Mouse (Mus musculus) liver, embryonic 14.5 days (tissue): ENCODE data around the gene Amhr2. TPM values are rescaled to one million over a fixed set of nuclear protein-coding genes. Genes with fewer than 3 reads are reported as not detected.

Experiments
- ATAC-seq: fragments of 200-750 bp; cut with Nextera tagmentation; 2 replicates; pipeline ENCODE4 v1.8.0; 2017; ENCODE audit warnings: moderate number of reproducible peaks, mild to moderate bottlenecking, moderate library complexity; ENCODE audit not compliant: insufficient read depth
- DNase-seq, 3 experiments: peaks; one replicate each; pipeline ENCODE4 v3.0.0-alpha.2; 2012 to 2013; ENCODE audit warnings: low read depth in 3 of 3, low spot score in 3 of 3
- H3K27ac ChIP-seq: fragments of 300-500 bp; sonication (generic); 2 replicates; pipeline ENCODE4 v1.5.1; 2014; ENCODE audit warnings: moderate library complexity, mild to moderate bottlenecking, control low read depth, inconsistent platforms
- H3K27me3 ChIP-seq: fragments of 300-500 bp; sonication (generic); 2 replicates; pipeline ENCODE4 v1.6.1; 2014; ENCODE audit warnings: mild to moderate bottlenecking, low read length, moderate library complexity; ENCODE audit not compliant: control insufficient read depth, insufficient read depth
- H3K36me3 ChIP-seq: fragments of 300-500 bp; sonication (generic); replicated peaks from 2 replicates; pipeline ENCODE4 v1.6.1; 2014; ENCODE audit warnings: low read depth; ENCODE audit not compliant: control insufficient read depth, insufficient read depth
- H3K4me1 ChIP-seq, 2 experiments: fragments of 200-500 bp in 1 of 2; fragments of 300-500 bp in 1 of 2; sonication (generic) in 1 of 2; replicated peaks; 2 replicates each; pipeline ENCODE4 v1.6.1; 2012 to 2014; ENCODE audit warnings: antibody characterized with exemption in 1 of 2, inconsistent platforms in 1 of 2, low read length in 1 of 2; ENCODE audit not compliant: control insufficient read depth in 2 of 2, insufficient read depth in 2 of 2
- H3K4me2 ChIP-seq: fragments of 300-500 bp; sonication (generic); 2 replicates; pipeline ENCODE4 v1.6.1; 2014; ENCODE audit warnings: low read depth, mild to moderate bottlenecking, control low read depth, moderate library complexity
- H3K4me3 ChIP-seq, 2 experiments: fragments of 200-500 bp in 1 of 2; fragments of 300-500 bp in 1 of 2; sonication (generic) in 1 of 2; 2 replicates each; pipeline ENCODE4 v1.5.1; 2012 to 2014; ENCODE audit warnings: low read depth in 2 of 2, low read length in 2 of 2, mild to moderate bottlenecking in 2 of 2, control low read depth in 1 of 2, inconsistent platforms in 1 of 2, moderate library complexity in 1 of 2; ENCODE audit not compliant: insufficient read depth in 1 of 2
- H3K9ac ChIP-seq: fragments of 300-500 bp; sonication (generic); replicated peaks from 2 replicates; pipeline ENCODE4 v1.6.1; 2014; ENCODE audit warnings: mild to moderate bottlenecking, control low read depth, moderate library complexity
- H3K9me3 ChIP-seq: fragments of 300-500 bp; sonication (generic); 2 replicates; pipeline ENCODE4 v1.6.1; 2016; ENCODE audit warnings: low read length, mixed read lengths; ENCODE audit not compliant: control insufficient read depth
- CTCF ChIP-seq: IDR thresholded peaks from 2 replicates; pipeline ENCODE4 v1.5.1; 2016; ENCODE audit warnings: antibody characterized with exemption, low read depth, control low read depth
- EP300 ChIP-seq: IDR thresholded peaks from 2 replicates; pipeline ENCODE4 v1.6.1; 2016; ENCODE audit warnings: antibody characterized with exemption, low read depth
- WGBS: fragments of 180-500 bp; shearing (Covaris S2); extraction: QIAGEN DNeasy Blood & Tissue Kit; methylation state at CpG from one replicate; pipeline ENCODE4 v1.1.7; 2014; ENCODE audit not compliant: insufficient replicate concordance; 5-methylcytosine and 5-hydroxymethylcytosine counted together
- polyA plus RNA-seq, 2 experiments: library from polyadenylated mRNA; depleted of rRNA in 1 of 2; stranded (reverse) in 1 of 2; unstranded in 1 of 2; fragments of >200 nt; fragmentation: Nextera tagmentation in 1 of 2; extraction: Ambion mirVana in 1 of 2; gene quantifications; 2 replicates each; pipeline versions ENCODE4 v1.2.1 to v1.2.3; 2012 to 2014

The Amhr2 gene
- polyA plus RNA-seq, 2 experiments, result 0.06 to 0.11 TPM

- H3K27ac ChIP-seq, result no peak overlapping the region
- no peaks in the 10 kb centered on the region for H3K27me3 ChIP-seq
- peaks cover 78% of the 10 kb centered on the region for H3K36me3 ChIP-seq
- DNase-seq (no peak), ATAC-seq (no peak)
- H3K9ac ChIP-seq, result no peak overlapping the region
- 87% methylated on average over 6 of the region's 6 CpGs for WGBS
- TF ChIP-seq EP300 (no peak), CTCF (no peak)
- no peak overlapping the region for H3K4me2 ChIP-seq
- H3K4me1 ChIP-seq, result no peaks in the 10 kb centered on the region; a peak in 1 of 4 replicates
- H3K9me3 ChIP-seq, result no peaks in the 10 kb centered on the region
- H3K4me3 ChIP-seq, result no peak overlapping the region
Observed at GRCm38 (mm10) chr15:102499851-102500250, 54.7 kb downstream of the Amhr2 start.

DNA sequence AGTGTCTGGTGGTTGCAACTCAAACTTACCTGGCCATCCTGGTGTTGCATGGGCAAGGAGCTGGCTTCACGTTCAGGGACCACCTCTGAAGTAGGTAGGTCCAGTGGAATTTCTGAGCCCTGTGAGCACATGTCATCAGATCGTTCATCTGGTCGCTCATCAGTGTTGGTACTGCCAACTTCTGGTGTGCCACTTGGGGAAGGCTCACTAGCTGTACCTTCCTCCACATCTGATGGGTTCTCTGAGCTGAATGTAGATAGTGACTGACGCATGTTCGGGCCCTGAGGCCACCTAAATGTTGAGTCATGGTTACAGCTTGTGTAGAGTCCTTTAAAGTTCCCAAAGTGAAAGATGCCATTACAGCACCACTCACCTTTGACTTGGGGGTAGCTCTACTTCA is 55.3 kb downstream of the Amhr2 start:
- Histone ChIP-seq H3K9me3 (no peaks in the 10 kb centered on the region), H3K27ac (no peak overlapping the region), H3K27me3 (no peaks in the 10 kb centered on the region), H3K4me1 (no peaks in the 10 kb centered on the region; a peak in 1 of 4 replicates), H3K36me3 (peaks cover 72% of the 10 kb centered on the region), H3K9ac (no peak overlapping the region), H3K4me3 (no peak overlapping the region), H3K4me2 (no peak overlapping the region)
- WGBS, result 80% methylated on average over 5 of the region's 5 CpGs
- TF ChIP-seq CTCF, result no peak
- no peak for TF ChIP-seq EP300
- DNase-seq (no peak), ATAC-seq (no peak)

- Histone ChIP-seq H3K4me3 (no peak overlapping the region), H3K9me3 (no peaks in the 10 kb centered on the region), H3K9ac (no peak overlapping the region), H3K27me3 (no peaks in the 10 kb centered on the region), H3K27ac (no peak overlapping the region), H3K36me3 (peaks cover 64% of the 10 kb centered on the region), H3K4me2 (no peak overlapping the region), H3K4me1 (peaks cover 0 to 2% of the 10 kb centered on the region in 2 experiments; a peak in 1 of 4 replicates)
- ATAC-seq (peak; percentile 7; the same call in 1 of the 2 replicates), DNase-seq (no peak)
- WGBS, result 86% methylated on average over 19 of the region's 19 CpGs
- TF ChIP-seq CTCF (no peak), EP300 (no peak)
Observed at GRCm38 (mm10) chr15:102501084-102501814, 56.1 kb downstream of the Amhr2 start.

GRCm38 (mm10) chr15:102502254-102502840 is 57.2 kb downstream of the Amhr2 start:
- H3K9me3 ChIP-seq, result no peaks in the 10 kb centered on the region
- peaks cover 56% of the 10 kb centered on the region for H3K36me3 ChIP-seq
- WGBS, result 78% methylated on average over 9 of the region's 9 CpGs
- no peak overlapping the region for H3K4me3 ChIP-seq
- no peak overlapping the region for H3K27ac ChIP-seq
- no peaks in the 10 kb centered on the region for H3K27me3 ChIP-seq
- no peak for TF ChIP-seq EP300
- TF ChIP-seq CTCF, result no peak
- H3K4me1 ChIP-seq, result peaks cover 0 to 2% of the 10 kb centered on the region in 2 experiments; a peak in 1 of 4 replicates
- ATAC-seq, result no peak
- no peak overlapping the region for H3K9ac ChIP-seq
- DNase-seq, result no peak
- H3K4me2 ChIP-seq, result no peak overlapping the region

DNA sequence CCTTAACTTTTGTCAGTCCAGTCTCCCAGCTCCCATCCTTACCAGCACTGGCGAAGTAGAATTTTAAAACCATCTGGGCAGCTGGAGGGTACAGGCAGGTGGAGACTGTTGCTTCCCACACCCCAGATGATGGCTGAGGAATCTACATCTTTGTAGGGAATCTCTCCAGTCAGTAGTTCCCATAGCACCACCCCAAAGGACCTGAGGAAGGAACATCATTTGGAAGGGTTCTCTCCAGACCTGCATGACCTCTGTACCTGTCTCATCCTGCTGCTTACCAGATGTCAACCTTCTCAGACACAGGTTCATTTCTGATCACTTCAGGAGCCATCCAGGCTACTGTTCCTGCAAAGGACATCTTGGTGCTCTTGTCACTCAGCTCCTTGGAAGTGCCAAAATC is 58.3 kb downstream of the Amhr2 start, which contains the start of gene Gm10337:
Gene Gm10337, plus strand, starts transcription at position 276 of the 400 bp plus-strand sequence.
- DNase-seq, result no peak
- no peak within 1 kb of the TSS for H3K27ac ChIP-seq
- no peak within 1 kb of the TSS for H3K9ac ChIP-seq
- 89% methylated on average over 1 of the region's 1 CpGs for WGBS
- no peaks in the 10 kb centered on the region for H3K27me3 ChIP-seq
- no peak within 1 kb of the TSS for H3K4me3 ChIP-seq
- no peaks in the 10 kb centered on the region for H3K9me3 ChIP-seq
- H3K4me2 ChIP-seq, result no peak within 1 kb of the TSS
- ATAC-seq, result no peak
- H3K4me1 ChIP-seq, result peaks cover 0 to 2% of the 10 kb centered on the region in 2 experiments; a peak in 1 of 4 replicates
- H3K36me3 ChIP-seq, result peaks cover 45% of the 10 kb centered on the region
- TF ChIP-seq CTCF (no peak), EP300 (no peak)

Other genes with a start within 250 kb of the Amhr2 start
- 10.2 and 14.9 TPM in 2 replicates for gene Zfp740, start 242.1 kb upstream of the Amhr2 start, polyA plus RNA-seq (2012; rRNA removed)
- gene Zfp740, start 242.1 kb upstream of the Amhr2 start, polyA plus RNA-seq (2014; fragmentation: Nextera tagmentation; extraction: Ambion mirVana), result 11.7 and 12.0 TPM in 2 replicates
- gene Csad, start 240.6 kb upstream of the Amhr2 start, polyA plus RNA-seq (2012; rRNA removed), result 14.9 and 17.9 TPM in 2 replicates
- 22.6 and 24.0 TPM in 2 replicates for gene Csad, start 240.6 kb upstream of the Amhr2 start, polyA plus RNA-seq (2014; fragmentation: Nextera tagmentation; extraction: Ambion mirVana)
- gene Itgb7, start 213.4 kb upstream of the Amhr2 start, polyA plus RNA-seq (2012; rRNA removed), result 1.6 and 2.7 TPM in 2 replicates
- gene Itgb7, start 213.4 kb upstream of the Amhr2 start, polyA plus RNA-seq (2014; fragmentation: Nextera tagmentation; extraction: Ambion mirVana), result 5.6 and 5.7 TPM in 2 replicates
- gene Rarg, start 187.8 kb upstream of the Amhr2 start, polyA plus RNA-seq (2012; rRNA removed), result 2.3 and 2.5 TPM in 2 replicates
- gene Rarg, start 187.8 kb upstream of the Amhr2 start, polyA plus RNA-seq (2014; fragmentation: Nextera tagmentation; extraction: Ambion mirVana), result 1.9 and 2.1 TPM in 2 replicates
- 0.04 TPM in 1 of 2 replicates, not detected in the other for gene Gm9918, start 174.8 kb upstream of the Amhr2 start, polyA plus RNA-seq (2012; rRNA removed)
- gene Gm9918, start 174.8 kb upstream of the Amhr2 start, polyA plus RNA-seq (2014; fragmentation: Nextera tagmentation; extraction: Ambion mirVana), result 0.04 TPM in 1 of 2 replicates, not detected in the other
- gene Mfsd5, start 165.9 kb upstream of the Amhr2 start, polyA plus RNA-seq (2012; rRNA removed), result 13.4 and 15.4 TPM in 2 replicates
- 21.2 and 23.5 TPM in 2 replicates for gene Mfsd5, start 165.9 kb upstream of the Amhr2 start, polyA plus RNA-seq (2014; fragmentation: Nextera tagmentation; extraction: Ambion mirVana)
- 17.0 and 17.3 TPM in 2 replicates for gene Espl1, start 149.1 kb upstream of the Amhr2 start, polyA plus RNA-seq (2012; rRNA removed)
- gene Espl1, start 149.1 kb upstream of the Amhr2 start, polyA plus RNA-seq (2014; fragmentation: Nextera tagmentation; extraction: Ambion mirVana), result 25.6 and 28.2 TPM in 2 replicates
- 42.1 and 82.2 TPM in 2 replicates for gene Pfdn5, start 119.3 kb upstream of the Amhr2 start, polyA plus RNA-seq (2012; rRNA removed)
- 149 and 156 TPM in 2 replicates for gene Pfdn5, start 119.3 kb upstream of the Amhr2 start, polyA plus RNA-seq (2014; fragmentation: Nextera tagmentation; extraction: Ambion mirVana)
- 26.7 and 32.5 TPM in 2 replicates for gene Myg1, start 113.7 kb upstream of the Amhr2 start, polyA plus RNA-seq (2012; rRNA removed)
- gene Myg1, start 113.7 kb upstream of the Amhr2 start, polyA plus RNA-seq (2014; fragmentation: Nextera tagmentation; extraction: Ambion mirVana), result 43.2 and 45.4 TPM in 2 replicates
- 31.0 and 33.7 TPM in 2 replicates for gene Aaas, start 94.6 kb upstream of the Amhr2 start, polyA plus RNA-seq (2012; rRNA removed)
- 44.3 and 48.9 TPM in 2 replicates for gene Aaas, start 94.6 kb upstream of the Amhr2 start, polyA plus RNA-seq (2014; fragmentation: Nextera tagmentation; extraction: Ambion mirVana)
- 0.01 and 0.07 TPM in 2 replicates for gene Sp7, start 78.2 kb upstream of the Amhr2 start, polyA plus RNA-seq (2012; rRNA removed)
- 0.04 TPM in 1 of 2 replicates, not detected in the other for gene Sp7, start 78.2 kb upstream of the Amhr2 start, polyA plus RNA-seq (2014; fragmentation: Nextera tagmentation; extraction: Ambion mirVana)
- 9.2 and 9.5 TPM in 2 replicates for gene Sp1, start 39.2 kb upstream of the Amhr2 start, polyA plus RNA-seq (2012; rRNA removed)
- 5.0 and 5.4 TPM in 2 replicates for gene Sp1, start 39.2 kb upstream of the Amhr2 start, polyA plus RNA-seq (2014; fragmentation: Nextera tagmentation; extraction: Ambion mirVana)
- gene Prr13, start 13.7 kb downstream of the Amhr2 start, polyA plus RNA-seq (2012; rRNA removed), result 69.0 and 84.6 TPM in 2 replicates
- gene Prr13, start 13.7 kb downstream of the Amhr2 start, polyA plus RNA-seq (2014; fragmentation: Nextera tagmentation; extraction: Ambion mirVana), result 111 and 117 TPM in 2 replicates
- gene Pcbp2, start 25.2 kb downstream of the Amhr2 start, polyA plus RNA-seq (2012; rRNA removed), result 185 and 221 TPM in 2 replicates
- 93.3 and 103 TPM in 2 replicates for gene Pcbp2, start 25.2 kb downstream of the Amhr2 start, polyA plus RNA-seq (2014; fragmentation: Nextera tagmentation; extraction: Ambion mirVana)
- gene Gm10337, start 58.4 kb downstream of the Amhr2 start, polyA plus RNA-seq (2012; rRNA removed), result not detected in 2 replicates
- not detected in 2 replicates for gene Gm10337, start 58.4 kb downstream of the Amhr2 start, polyA plus RNA-seq (2014; fragmentation: Nextera tagmentation; extraction: Ambion mirVana)
- 0.77 and 1.3 TPM in 2 replicates for gene Map3k12, start 71.7 kb downstream of the Amhr2 start, polyA plus RNA-seq (2012; rRNA removed)
- 0.78 and 1.1 TPM in 2 replicates for gene Map3k12, start 71.7 kb downstream of the Amhr2 start, polyA plus RNA-seq (2014; fragmentation: Nextera tagmentation; extraction: Ambion mirVana)
- gene Tarbp2, start 72.8 kb downstream of the Amhr2 start, polyA plus RNA-seq (2012; rRNA removed), result 39.6 and 40.9 TPM in 2 replicates
- 31.5 and 40.2 TPM in 2 replicates for gene Tarbp2, start 72.8 kb downstream of the Amhr2 start, polyA plus RNA-seq (2014; fragmentation: Nextera tagmentation; extraction: Ambion mirVana)
- 1.2 and 1.4 TPM in 2 replicates for gene Npff, start 79.6 kb downstream of the Amhr2 start, polyA plus RNA-seq (2012; rRNA removed)
- gene Npff, start 79.6 kb downstream of the Amhr2 start, polyA plus RNA-seq (2014; fragmentation: Nextera tagmentation; extraction: Ambion mirVana), result 0.19 and 0.94 TPM in 2 replicates
- gene Gm28047, start 179.7 kb downstream of the Amhr2 start, polyA plus RNA-seq (2012; rRNA removed), result not detected in 2 replicates
- gene Gm28047, start 179.7 kb downstream of the Amhr2 start, polyA plus RNA-seq (2014; fragmentation: Nextera tagmentation; extraction: Ambion mirVana), result not detected in 2 replicates
- gene Atf7, start 180.1 kb downstream of the Amhr2 start, polyA plus RNA-seq (2012; rRNA removed), result 12.3 and 15.8 TPM in 2 replicates
- 6.8 and 7.3 TPM in 2 replicates for gene Atf7, start 180.1 kb downstream of the Amhr2 start, polyA plus RNA-seq (2014; fragmentation: Nextera tagmentation; extraction: Ambion mirVana)
- 126 and 227 TPM in 2 replicates for gene Atp5g2, start 227.0 kb downstream of the Amhr2 start, polyA plus RNA-seq (2012; rRNA removed)
- gene Atp5g2, start 227.0 kb downstream of the Amhr2 start, polyA plus RNA-seq (2014; fragmentation: Nextera tagmentation; extraction: Ambion mirVana), result 38.4 and 42.3 TPM in 2 replicates